Mouse (Mus musculus): ENCODE results near the gene Ehbp1.

Ehbp1 gene

GRCm38 (mm10) chr11:21998141-21999047, 343.7 kb downstream of the Ehbp1 start:
- peak; percentile 30 for DNase-seq

DNA sequence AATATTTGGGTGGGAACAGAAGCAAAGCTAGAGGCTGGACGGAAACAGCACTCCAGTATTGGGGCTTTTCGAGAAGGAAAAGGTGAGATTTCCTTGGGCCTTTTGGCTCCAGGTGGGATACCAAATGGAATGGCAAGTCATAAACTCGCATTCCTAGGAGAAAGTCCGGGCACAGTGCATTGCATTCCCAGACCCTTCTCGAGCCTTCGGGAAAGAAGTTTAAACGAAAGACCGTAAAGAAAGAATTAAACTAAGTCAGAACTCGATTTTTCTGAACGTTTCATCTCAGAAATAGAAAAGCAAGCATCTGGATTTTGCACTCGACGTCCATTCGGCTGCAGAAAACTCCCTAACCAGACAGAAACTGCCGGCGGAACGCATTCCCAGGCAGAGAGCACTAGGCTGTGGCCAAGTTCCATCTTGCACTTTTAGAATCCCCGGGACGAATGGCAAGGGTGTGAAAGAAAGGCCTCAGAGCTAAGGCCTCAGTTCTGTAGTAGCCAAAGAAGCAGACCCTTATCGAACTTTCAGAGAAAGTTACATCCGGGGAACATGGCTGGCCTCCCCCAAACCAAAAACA, 344.4 kb downstream of the Ehbp1 start:
- DNase-seq: no peak

DNA sequence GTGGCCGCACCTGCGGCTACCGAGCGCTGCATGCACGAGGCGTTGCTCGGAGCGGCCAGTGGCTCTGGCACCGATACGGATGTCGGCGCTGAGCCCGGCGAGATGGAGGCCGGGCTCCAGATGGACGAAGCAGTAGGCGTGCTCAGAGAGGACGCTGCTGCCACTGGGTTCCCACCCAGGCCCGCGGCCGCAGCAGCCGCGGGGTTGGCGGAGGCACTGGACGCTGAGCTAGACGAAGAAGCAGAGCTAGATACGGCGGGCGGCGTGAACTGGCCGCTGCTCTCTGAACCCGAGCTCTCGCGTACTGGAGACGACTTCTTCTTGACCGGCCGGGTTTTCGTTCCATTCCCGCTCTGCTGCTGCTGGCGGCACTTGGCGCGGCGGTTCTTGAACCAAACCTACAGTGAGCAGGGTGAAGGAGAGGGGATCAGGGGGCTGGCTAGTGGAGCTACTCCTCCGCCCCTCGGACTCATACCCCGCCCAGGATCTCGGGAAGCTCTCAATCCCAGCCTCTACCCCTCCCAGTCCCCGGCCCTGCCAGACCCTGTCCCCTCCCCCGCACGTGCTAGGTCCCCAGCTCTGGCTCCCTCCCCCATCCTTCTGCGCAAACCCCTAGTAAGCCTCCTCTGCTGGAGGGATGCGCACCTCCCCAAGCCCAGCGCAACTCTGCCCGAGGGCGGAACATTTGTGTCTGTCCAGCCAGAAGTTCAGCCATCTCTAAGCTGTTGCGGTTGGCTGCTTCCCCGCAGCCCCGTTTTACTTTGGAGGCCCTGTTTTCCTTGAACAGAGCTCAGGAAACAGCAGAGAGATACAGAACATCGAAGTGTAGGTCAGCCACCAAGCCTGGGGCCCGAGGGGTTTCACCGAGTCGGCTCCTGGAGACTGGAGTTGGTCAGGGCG, 345.2 kb downstream of the Ehbp1 start:
- peak; percentile 17 for DNase-seq

DNA sequence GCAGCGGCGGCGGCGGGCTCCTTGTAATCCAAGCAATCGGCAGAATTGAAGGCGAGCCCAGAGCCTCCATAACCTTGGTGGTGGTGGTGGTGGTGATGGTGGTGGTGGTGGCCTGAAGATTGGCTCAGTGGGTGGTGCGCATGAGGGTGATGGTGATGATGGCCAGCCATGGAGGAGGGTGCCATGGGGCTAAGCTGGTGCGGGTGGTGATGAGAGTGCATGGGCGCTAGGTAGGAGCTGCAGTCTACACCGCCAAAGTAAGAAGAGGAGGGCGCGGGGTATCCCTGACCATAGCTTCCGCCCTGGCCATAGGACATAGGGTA, 345.8 kb downstream of the Ehbp1 start:
- DNase-seq: no peak

DNA sequence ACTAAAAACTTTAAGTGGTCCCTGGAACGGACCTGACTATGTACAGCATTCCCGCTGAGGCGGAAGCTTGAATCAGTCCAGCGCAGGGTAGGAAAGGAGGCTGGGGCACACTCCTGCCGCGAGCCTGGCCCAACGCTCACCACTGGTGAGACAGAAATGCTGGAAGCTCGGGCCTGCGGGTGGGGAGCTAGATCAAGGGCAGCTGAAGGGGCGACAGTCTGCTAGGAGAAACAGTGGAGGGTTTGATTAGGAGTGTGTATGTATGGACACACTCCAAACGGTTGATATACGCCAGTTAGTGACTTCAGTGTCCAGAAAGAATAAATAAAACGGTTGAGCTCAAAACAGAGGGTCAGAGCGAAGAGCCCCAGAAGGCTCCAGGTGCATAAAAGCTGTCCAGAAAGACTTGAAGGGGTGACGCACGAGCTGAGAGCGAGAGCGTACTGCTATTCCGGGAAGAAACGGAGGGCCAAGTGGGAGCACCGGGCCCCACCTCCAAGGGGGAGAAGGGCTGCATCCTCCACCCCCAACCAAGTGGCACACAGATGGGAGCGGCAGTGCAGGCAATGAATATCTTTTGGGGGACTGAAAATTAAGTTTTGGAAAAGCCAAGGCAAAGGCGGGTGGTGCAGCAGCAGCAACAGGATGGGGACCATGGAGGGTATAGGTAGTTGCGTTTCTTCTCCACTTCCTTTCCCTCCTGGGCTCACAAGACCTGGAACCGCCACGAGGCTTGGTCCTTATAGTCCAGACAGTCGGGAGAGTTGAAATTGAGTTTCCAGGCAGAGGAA, 346.4 kb downstream of the Ehbp1 start:
- DNase-seq: no peak

DNA sequence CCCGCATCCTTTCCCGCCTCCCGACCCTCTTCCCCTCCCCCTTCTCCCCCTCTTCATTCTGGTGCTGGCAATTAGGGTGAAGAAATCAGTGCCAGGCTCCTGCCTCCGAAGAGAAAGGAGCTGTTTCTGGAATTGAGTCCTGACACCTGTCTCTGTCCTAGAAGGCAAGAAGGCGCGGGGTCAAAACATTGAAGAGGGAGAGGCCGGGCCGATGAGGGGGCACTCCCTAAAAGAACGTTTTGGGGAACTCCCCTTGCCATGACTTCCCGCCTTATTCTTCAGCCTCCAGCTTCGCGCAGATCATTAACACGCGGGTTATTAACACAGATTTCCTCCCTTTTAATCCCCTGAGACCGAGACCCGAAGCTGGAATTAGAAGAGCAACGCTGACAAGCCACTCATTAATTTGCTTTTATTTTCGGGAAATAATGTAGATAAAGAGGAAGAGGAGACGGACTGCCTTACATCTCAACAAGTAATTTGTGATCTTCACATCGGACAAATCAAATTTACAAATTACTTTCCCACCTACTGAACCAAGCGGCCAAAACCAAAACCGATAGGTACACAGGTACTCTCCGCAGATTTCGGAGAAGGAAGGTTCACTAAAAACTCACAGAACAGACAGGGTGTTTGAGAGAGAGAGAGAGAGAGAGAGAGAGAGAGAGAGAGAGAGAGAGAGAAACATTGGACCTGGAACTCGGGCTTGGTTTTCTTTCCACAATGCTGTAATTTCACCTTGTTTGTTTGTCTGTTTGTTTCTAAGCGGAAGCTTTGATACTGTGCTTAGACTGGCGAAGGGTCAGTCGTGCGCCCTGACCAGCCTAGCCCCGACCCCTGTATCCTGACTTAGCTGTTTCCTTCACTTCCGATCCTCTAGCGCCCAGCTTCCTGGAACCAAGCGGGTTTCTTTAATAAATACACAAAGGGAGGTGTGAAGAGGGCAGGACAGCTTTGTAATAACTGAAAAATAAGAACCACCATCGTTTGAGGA, 347.4 kb downstream of the Ehbp1 start:
- no peak for DNase-seq

DNA sequence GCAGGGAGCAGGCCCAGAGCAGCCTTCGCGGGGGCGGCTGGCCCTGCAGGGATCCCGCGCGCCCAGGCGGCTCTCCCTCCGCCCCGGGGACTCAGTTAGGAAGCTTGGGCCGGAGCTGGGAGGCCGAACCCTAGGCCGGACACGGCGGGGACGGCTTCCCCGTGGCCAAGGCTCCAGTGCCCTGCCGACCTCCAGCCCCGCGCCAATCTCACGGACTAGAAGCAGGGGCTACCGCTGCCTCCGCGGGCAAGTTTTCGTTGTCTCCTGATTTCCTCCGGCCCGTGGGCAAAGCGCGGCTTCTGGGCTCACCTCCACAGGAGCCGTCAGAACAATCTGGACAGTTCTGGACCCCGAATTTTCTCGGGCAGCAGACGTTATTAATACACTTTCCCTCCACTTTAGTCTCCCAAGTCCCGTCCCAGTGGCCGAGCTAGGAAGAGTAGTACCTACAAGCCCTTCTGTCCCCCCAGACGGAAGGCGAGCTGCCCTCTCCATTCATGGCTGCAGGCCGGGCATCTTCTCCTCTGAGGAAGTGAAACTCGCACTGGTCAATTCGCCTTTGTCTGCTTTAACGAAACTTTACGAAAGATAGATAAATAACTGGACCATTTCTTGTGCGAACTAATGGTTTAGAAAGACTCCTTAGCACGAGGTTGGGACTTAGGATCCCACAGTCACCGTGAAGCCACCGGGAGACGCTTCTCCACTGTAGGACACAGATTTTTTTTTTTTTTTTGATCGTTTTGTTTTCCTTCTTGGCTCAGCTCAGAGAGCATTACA, 348.3 kb downstream of the Ehbp1 start:
- peak; percentile 13 for DNase-seq

GRCm38 (mm10) chr11:21992761-21993596, 349.1 kb downstream of the Ehbp1 start:
- peak; percentile 18 for DNase-seq

DNA sequence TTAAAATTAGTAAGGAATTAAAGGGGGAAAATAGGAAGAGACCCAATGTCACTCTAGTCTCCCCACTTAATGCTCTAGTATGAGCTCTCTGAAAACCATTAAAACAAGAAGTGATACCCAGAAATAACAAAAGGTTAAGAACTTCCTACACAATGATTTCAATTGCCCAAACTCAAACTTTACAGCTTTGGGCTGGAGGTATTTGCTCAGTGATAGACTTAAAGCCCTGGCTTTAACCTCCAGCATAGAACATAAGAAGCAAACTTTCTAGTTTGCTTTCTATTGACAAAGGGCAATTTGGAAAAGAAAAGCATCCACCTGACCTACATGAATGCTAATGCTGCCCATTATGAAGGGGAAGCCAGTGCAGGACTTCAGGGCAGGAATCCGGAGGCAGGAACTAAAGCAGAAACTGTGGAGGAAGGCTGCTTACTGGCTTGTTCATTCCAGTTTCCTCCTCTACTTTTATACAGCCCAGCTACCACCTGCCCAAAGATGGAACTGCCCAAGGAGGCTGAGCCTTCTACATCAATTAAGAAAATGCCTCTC, 353.6 kb downstream of the Ehbp1 start:
- no peak for DNase-seq

DNA sequence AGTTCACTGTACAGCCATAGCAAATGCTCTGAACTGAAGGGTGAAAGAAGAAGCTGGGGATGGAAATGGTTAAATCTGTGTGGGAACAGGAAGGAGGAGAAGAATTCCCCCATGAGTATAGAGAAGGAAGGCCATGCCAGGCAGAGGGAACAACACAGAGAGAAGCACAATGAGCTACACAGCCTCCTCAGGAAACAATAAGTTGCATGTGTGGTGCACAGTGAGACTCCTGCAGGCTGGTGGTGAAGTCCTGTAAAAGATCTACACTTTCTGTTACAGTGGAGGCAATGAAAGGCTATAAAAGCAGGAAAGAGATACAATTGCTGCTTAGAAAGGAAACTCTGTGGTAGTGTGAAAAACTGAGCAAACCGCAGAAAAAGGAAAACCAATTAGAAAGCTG, 357.0 kb downstream of the Ehbp1 start:
- DNase-seq: no peak

GRCm38 (mm10) chr11:21974005-21974531, 368.0 kb downstream of the Ehbp1 start:
- DNase-seq: no peak

DNA sequence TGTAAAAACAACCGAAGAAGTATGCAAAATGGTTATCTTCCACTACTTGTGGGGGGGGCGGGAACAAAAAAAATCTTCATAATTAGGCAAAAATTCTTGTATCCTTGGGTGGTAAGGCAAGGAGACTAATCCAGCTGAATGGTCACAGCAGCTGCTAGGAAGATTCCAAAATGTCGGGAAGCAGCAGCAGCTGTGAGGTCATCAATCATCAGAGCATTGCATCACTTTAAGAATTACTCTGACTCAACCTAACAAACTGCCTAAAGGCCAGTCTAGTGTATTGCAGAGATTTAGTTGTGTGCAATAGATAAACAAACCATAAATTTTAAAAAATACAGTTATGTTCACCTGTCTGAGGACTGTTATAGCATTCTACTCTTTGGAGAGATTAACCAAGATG, 368.5 kb downstream of the Ehbp1 start:
- no peak for DNase-seq

DNA sequence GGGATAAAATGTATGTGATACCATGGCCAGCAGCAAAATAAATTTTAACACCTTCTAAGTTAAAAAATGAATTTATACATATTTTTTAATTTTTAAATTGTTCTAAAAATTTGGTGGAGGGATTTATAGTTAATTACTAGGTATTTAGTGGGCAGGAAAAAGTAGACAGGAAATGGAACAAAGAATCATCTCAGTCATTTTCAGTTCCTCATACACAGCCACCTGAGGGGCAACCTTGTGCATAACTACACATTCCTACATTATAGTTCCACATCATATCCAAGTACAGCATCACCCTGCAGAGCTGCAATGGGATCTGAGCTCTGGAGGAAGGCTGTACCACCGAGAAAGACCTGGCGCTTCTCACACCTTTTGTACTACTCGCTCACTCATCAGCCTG, 373.2 kb downstream of the Ehbp1 start:
- no peak for DNase-seq
